Mouse (Mus musculus): Measurements from ENCODE around the gene Trim33.

GRCm38 (mm10) chr3:103305411-103305982 lies 26.4 kb downstream of the Trim33 start:
- no peak for TF ChIP-seq POLR2A (IDR thresholded peaks at IDR 0.05; ENCODE audit: insufficient read depth, low read length)
- no peak for TF ChIP-seq CTCF (IDR thresholded peaks at IDR 0.05; ENCODE audit: low read depth, low read length)
- TF ChIP-seq EP300 (IDR thresholded peaks at IDR 0.05; ENCODE audit: insufficient read depth, low read depth, low read length), result no peak
